ENCODE assay signal across 30 mouse cellular contexts in the genomic region with DNA sequence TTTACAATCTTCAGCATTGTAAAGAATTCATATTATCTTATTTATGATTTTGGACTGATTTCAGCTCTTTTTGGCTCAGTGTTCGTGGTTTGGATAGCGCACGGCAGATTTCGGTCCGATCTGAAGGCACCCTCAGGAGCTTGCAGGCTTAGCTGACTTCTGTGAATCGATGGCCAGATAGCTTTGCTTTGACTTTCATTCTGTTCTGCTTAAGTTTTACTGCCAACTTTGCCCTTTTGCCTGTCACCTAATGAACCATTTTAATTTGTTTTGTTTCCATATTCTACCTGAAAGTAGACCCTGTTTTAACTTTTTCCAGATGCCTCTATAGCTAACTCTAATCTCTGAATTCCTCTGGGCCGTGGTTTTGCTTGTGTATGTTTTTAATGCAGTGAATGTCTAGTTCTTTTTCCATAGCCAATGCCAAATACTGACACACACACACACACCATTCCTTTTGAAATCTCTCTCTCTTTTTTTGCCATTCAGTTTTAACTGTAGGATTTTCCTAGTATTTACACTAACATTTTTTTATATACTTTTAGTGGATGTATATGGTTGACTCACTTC. TPM values are rescaled to one million over a fixed set of nuclear protein-coding genes. Genes with fewer than 3 reads are reported as not detected.
DNase-seq lines count a peak whose midpoint lies in the region; ATAC-seq and TF ChIP-seq lines count a peak whose summit lies in the region.
"Had no signal": no experiment of that assay in that cellular context is flagged by ENCODE, and none has a peak within 500 bp of the region (broad histone marks: within the 10 kb centered on the region; RNA-seq: fewer than 3 reads in every experiment).

No protein-coding gene starts in this region.

- no peak overlapping the region for H3K9ac ChIP-seq in heart, embryonic 13.5 days
- no peak overlapping the region for H3K9ac ChIP-seq in embryonic facial prominence, embryonic 15.5 days
- H3K9ac ChIP-seq in limb, embryonic 12.5 days (replicated peaks): no peak overlapping the region
- H3K9ac ChIP-seq in midbrain, embryonic 15.5 days: no peak overlapping the region
- no peak overlapping the region for H3K9ac ChIP-seq in midbrain, postnatal 0 days (replicated peaks; ENCODE audit: low read length, poor library complexity, severe bottlenecking)
- H3K9ac ChIP-seq: forebrain, embryonic 13.5 days; heart, embryonic 15.5 days; hindbrain, embryonic 12.5 days; liver, embryonic 12.5 days; liver, postnatal 0 days; midbrain, embryonic 12.5 days; stomach, embryonic 15.5 days had no signal

- peaks cover 28% of the 10 kb centered on the region for H3K4me1 ChIP-seq in heart, embryonic 13.5 days
- peaks cover 9% of the 10 kb centered on the region for H3K4me1 ChIP-seq in embryonic facial prominence, embryonic 15.5 days
- H3K4me1 ChIP-seq in limb, embryonic 12.5 days (replicated peaks): peaks cover 21% of the 10 kb centered on the region
- peaks cover 9% of the 10 kb centered on the region; the same call in 1 of the 2 replicates for H3K4me1 ChIP-seq in midbrain, embryonic 15.5 days
- H3K4me1 ChIP-seq in midbrain, postnatal 0 days (ENCODE audit: insufficient read depth, low read length): no peaks in the 10 kb centered on the region
- H3K4me1 ChIP-seq: stomach, embryonic 15.5 days had no signal

- H3K4me3 ChIP-seq in heart, embryonic 13.5 days: no peak overlapping the region
- no peak overlapping the region for H3K4me3 ChIP-seq in embryonic facial prominence, embryonic 15.5 days (replicated peaks)
- H3K4me3 ChIP-seq in limb, embryonic 12.5 days (replicated peaks): no peak overlapping the region
- H3K4me3 ChIP-seq in midbrain, embryonic 15.5 days: no peak overlapping the region
- H3K4me3 ChIP-seq in midbrain, postnatal 0 days (ENCODE audit: low read depth, low read length): no peak overlapping the region
- H3K4me3 ChIP-seq: forebrain, embryonic 13.5 days; heart, embryonic 15.5 days; hindbrain, embryonic 12.5 days; layer of hippocampus, adult 2 months; liver, embryonic 12.5 days; megakaryocyte, embryonic 14.5 days; midbrain, embryonic 12.5 days; stomach, embryonic 15.5 days had no signal

- no peak for DNase-seq in heart, postnatal 25 days (ENCODE audit: low spot score)
- DNase-seq in midbrain, postnatal 0 days (ENCODE audit: low spot score): no peak
- DNase-seq in urinary bladder, postnatal 10 days (ENCODE audit: low spot score): no peak
- DNase-seq: adrenal gland, adult 2 months; adrenal gland, postnatal 36 days; B cell, adult 2 months; cerebellum, adult 18-20 months; cerebellum, postnatal 10 days; heart, postnatal 36 days; kidney, adult 11 months; kidney, postnatal 14 days; liver, postnatal 0 days; lung, postnatal 4 days; right cerebral cortex, postnatal 14 days; thymus, postnatal 14 days had no signal

- WGBS in heart, embryonic 13.5 days: 77% methylated on average over 7 of the region's 7 CpGs
- 33% methylated on average over 7 of the region's 7 CpGs for WGBS in embryonic facial prominence, embryonic 15.5 days
- 18% methylated on average over 7 of the region's 7 CpGs for WGBS in limb, embryonic 12.5 days
- 86% methylated on average over 7 of the region's 7 CpGs for WGBS in midbrain, embryonic 15.5 days
- WGBS in midbrain, postnatal 0 days: 83% methylated on average over 7 of the region's 7 CpGs

- no peaks in the 10 kb centered on the region for H3K36me3 ChIP-seq in heart, embryonic 13.5 days
- no peaks in the 10 kb centered on the region for H3K36me3 ChIP-seq in embryonic facial prominence, embryonic 15.5 days
- H3K36me3 ChIP-seq in limb, embryonic 12.5 days: no peaks in the 10 kb centered on the region
- H3K36me3 ChIP-seq in midbrain, embryonic 15.5 days (replicated peaks): no peaks in the 10 kb centered on the region
- no peaks in the 10 kb centered on the region for H3K36me3 ChIP-seq in midbrain, postnatal 0 days (ENCODE audit: insufficient read depth, low read length)
- H3K36me3 ChIP-seq: heart, embryonic 15.5 days; hindbrain, embryonic 12.5 days; liver, embryonic 12.5 days; midbrain, embryonic 12.5 days; stomach, embryonic 15.5 days had no signal

- H3K27me3 ChIP-seq in heart, embryonic 13.5 days (replicated peaks): no peaks in the 10 kb centered on the region
- no peaks in the 10 kb centered on the region for H3K27me3 ChIP-seq in embryonic facial prominence, embryonic 15.5 days
- no peaks in the 10 kb centered on the region for H3K27me3 ChIP-seq in limb, embryonic 12.5 days
- no peaks in the 10 kb centered on the region for H3K27me3 ChIP-seq in midbrain, embryonic 15.5 days (replicated peaks)
- H3K27me3 ChIP-seq in midbrain, postnatal 0 days (ENCODE audit: insufficient read depth, low read length): no peaks in the 10 kb centered on the region
- H3K27me3 ChIP-seq: forebrain, embryonic 13.5 days; heart, embryonic 15.5 days; hindbrain, embryonic 12.5 days; liver, embryonic 12.5 days; midbrain, embryonic 12.5 days; stomach, embryonic 15.5 days had no signal

- no peaks in the 10 kb centered on the region for H3K9me3 ChIP-seq in heart, embryonic 13.5 days
- no peaks in the 10 kb centered on the region for H3K9me3 ChIP-seq in embryonic facial prominence, embryonic 15.5 days (replicated peaks)
- no peaks in the 10 kb centered on the region for H3K9me3 ChIP-seq in limb, embryonic 12.5 days
- no peaks in the 10 kb centered on the region for H3K9me3 ChIP-seq in midbrain, embryonic 15.5 days
- H3K9me3 ChIP-seq in midbrain, postnatal 0 days (ENCODE audit: low read length): no peaks in the 10 kb centered on the region
- H3K9me3 ChIP-seq: forebrain, embryonic 13.5 days; heart, embryonic 15.5 days; hindbrain, embryonic 12.5 days; liver, embryonic 12.5 days; megakaryocyte, embryonic 14.5 days; midbrain, embryonic 12.5 days; stomach, embryonic 15.5 days had no signal

- H3K27ac ChIP-seq in heart, embryonic 13.5 days (replicated peaks): peak overlapping the region; percentile 73
- H3K27ac ChIP-seq in embryonic facial prominence, embryonic 15.5 days (replicated peaks): 0 out of 2 replicates have a peak overlapping the region, but pooled peaks have one; percentile 34
- peak overlapping the region; percentile 37; the same call in 1 of the 2 replicates for H3K27ac ChIP-seq in limb, embryonic 12.5 days
- no peak overlapping the region for H3K27ac ChIP-seq in midbrain, embryonic 15.5 days
- H3K27ac ChIP-seq in midbrain, postnatal 0 days (ENCODE audit: low read depth, low read length): no peak overlapping the region
- H3K27ac ChIP-seq: forebrain, embryonic 13.5 days; hindbrain, embryonic 12.5 days; liver, embryonic 12.5 days; midbrain, embryonic 12.5 days; stomach, embryonic 15.5 days had no signal

- H3K4me2 ChIP-seq in heart, embryonic 13.5 days: no peak overlapping the region
- H3K4me2 ChIP-seq in embryonic facial prominence, embryonic 15.5 days (replicated peaks): no peak overlapping the region
- H3K4me2 ChIP-seq in limb, embryonic 12.5 days: peak overlapping the region; percentile 19; the same call in 1 of the 2 replicates
- H3K4me2 ChIP-seq in midbrain, embryonic 15.5 days: no peak overlapping the region
- no peak overlapping the region for H3K4me2 ChIP-seq in midbrain, postnatal 0 days (ENCODE audit: low read depth, low read length, poor library complexity, severe bottlenecking)
- H3K4me2 ChIP-seq: forebrain, embryonic 13.5 days; heart, embryonic 15.5 days; hindbrain, embryonic 12.5 days; liver, embryonic 12.5 days; midbrain, embryonic 12.5 days; stomach, embryonic 15.5 days had no signal

- TF ChIP-seq CTCF in midbrain, postnatal 0 days (IDR thresholded peaks at IDR 0.05): no peak

- intact Hi-C loops in heart, postnatal 25 days (cut with DNase I): no loop called here

- ATAC-seq in heart, embryonic 13.5 days (ENCODE audit: extremely low read depth, insufficient number of reproducible peaks, low FRiP score, low TSS enrichment): no peak
- no peak for ATAC-seq in embryonic facial prominence, embryonic 15.5 days (ENCODE audit: insufficient number of reproducible peaks, low FRiP score, low TSS enrichment, low read depth)
- peak; percentile 42; the same call in 1 of the 2 replicates for ATAC-seq in limb, embryonic 12.5 days (ENCODE audit: insufficient number of reproducible peaks, insufficient read depth, low FRiP score, low TSS enrichment, low read depth)
- no peak for ATAC-seq in midbrain, embryonic 15.5 days (replicated peaks)
- ATAC-seq in midbrain, postnatal 0 days (ENCODE audit: low FRiP score): no peak
- ATAC-seq: activated CD4-positive, CD25-positive, alpha-beta regulatory T cell, adult 4 months; forebrain, embryonic 13.5 days; liver, postnatal 0 days had no signal

RNA-seq across cellular contexts. Expression of a gene that starts 15.9 kb away (rescaled TPM):
- 4.4 and 4.5 TPM in 2 replicates for polyA plus RNA-seq in heart, embryonic 13.5 days (2015; fragmentation: Nextera tagmentation; extraction: Ambion mirVana)
- 10 to 100 TPM; 29.9 to 42.3 TPM for total RNA-seq in heart, postnatal 25 days (2021)
- polyA plus RNA-seq in embryonic facial prominence, embryonic 15.5 days (2015; fragmentation: Nextera tagmentation; extraction: Ambion mirVana): 1.2 and 1.3 TPM in 2 replicates
- polyA plus RNA-seq in limb, embryonic 12.5 days (2016; fragmentation: Nextera tagmentation; extraction: Ambion mirVana): 1.0 and 1.1 TPM in 2 replicates
- 4.2 and 4.3 TPM in 2 replicates for polyA plus RNA-seq in midbrain, embryonic 15.5 days (2015; fragmentation: Nextera tagmentation; extraction: Ambion mirVana)
- 4.5 and 5.9 TPM in 2 replicates for total RNA-seq in midbrain, postnatal 0 days (2014; rRNA removed)
- 1.3 and 1.7 TPM in 2 replicates for polyA plus RNA-seq in midbrain, postnatal 0 days (2015; fragmentation: Nextera tagmentation; extraction: Ambion mirVana)
- total RNA-seq: common myeloid progenitor, adult 5-6 weeks; monocyte, adult 5-6 weeks had no signal
- polyA plus RNA-seq: activated CD4-positive, CD25-positive, alpha-beta regulatory T cell, adult 4 months had no signal

Comparison
In these comparisons a context has a peak if more than half of its experiments do, and no peak if none do; other contexts are left out.
1. H3K27ac ChIP-seq: peak in heart, embryonic 13.5 days (single experiment), embryonic facial prominence, embryonic 15.5 days (single experiment) and limb, embryonic 12.5 days (single experiment); none in midbrain, embryonic 15.5 days (single experiment) and midbrain, postnatal 0 days (single experiment).